Mouse (Mus musculus) ES-Bruce4 (cell line): Measurements from ENCODE around the gene Lama5.

Experiments
- CTCF ChIP-seq: IDR thresholded peaks from one replicate; pipeline ENCODE4 v1.8.1; 2011; ENCODE audit warnings: low read depth, low read length
- POLR2A ChIP-seq: IDR thresholded peaks from one replicate; pipeline ENCODE4 v1.8.1; 2011; ENCODE audit warnings: low read length; ENCODE audit not compliant: insufficient read depth

DNA sequence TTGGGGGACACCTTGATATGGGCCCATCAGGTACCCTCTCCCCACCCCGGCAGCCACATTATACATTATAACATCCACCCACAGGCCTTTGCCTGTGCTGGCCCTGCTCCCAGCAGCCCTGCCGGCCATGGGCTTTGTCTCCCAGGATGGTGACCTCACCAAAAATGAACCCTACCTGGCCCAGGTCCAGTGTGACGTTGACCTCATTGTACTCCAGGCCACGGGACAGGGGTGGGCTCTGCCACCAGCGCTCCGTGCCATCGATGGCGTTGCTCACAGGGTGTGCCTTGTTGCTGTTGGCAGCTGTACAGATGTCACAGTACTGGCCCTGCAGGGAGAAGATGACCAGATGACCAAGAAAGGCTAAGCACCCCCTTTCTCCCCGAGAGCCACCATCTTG, 4.6 kb downstream of the Lama5 start:
- TF ChIP-seq CTCF (no peak), POLR2A (no peak)
